Mouse (Mus musculus): Measurements from ENCODE around the gene Magoh. TPM values are rescaled to one million over a fixed set of nuclear protein-coding genes. Genes with fewer than 3 reads are reported as not detected.

The Magoh gene
- total RNA-seq, 2 experiments from 2014 or later: 35.4 to 40.0 TPM

- no peak overlapping the region for H3K4me3 ChIP-seq
- no peak overlapping the region for H3K27ac ChIP-seq
- no peak for TF ChIP-seq CTCF (conservative IDR thresholded peaks at IDR 0.05)
- DNase-seq (ENCODE audit: low spot score in 2 of 2): no peak
Measured at GRCm38 (mm10) chr4:107849621-107850020, 29.9 kb upstream of the Magoh start.

- DNase-seq (ENCODE audit: low spot score in 2 of 2): no peak
- no peak for TF ChIP-seq CTCF (conservative IDR thresholded peaks at IDR 0.05)
- Histone ChIP-seq H3K4me3 (no peak overlapping the region), H3K27ac (no peak overlapping the region)
Measured at GRCm38 (mm10) chr4:107850091-107850490, 29.5 kb upstream of the Magoh start.

- no peak overlapping the region for H3K27ac ChIP-seq
- no peak for TF ChIP-seq CTCF (conservative IDR thresholded peaks at IDR 0.05)
- DNase-seq (ENCODE audit: low spot score in 2 of 2): no peak
- no peak overlapping the region for H3K4me3 ChIP-seq
Measured at GRCm38 (mm10) chr4:107853333-107853732, 26.2 kb upstream of the Magoh start.

- Histone ChIP-seq H3K27ac (no peak overlapping the region), H3K4me3 (no peak overlapping the region)
- DNase-seq (ENCODE audit: low spot score in 2 of 2): no peak
- no peak for TF ChIP-seq CTCF (conservative IDR thresholded peaks at IDR 0.05)
Measured at GRCm38 (mm10) chr4:107853836-107854235, 25.7 kb upstream of the Magoh start.

GRCm38 (mm10) chr4:107856958-107857686, 22.4 kb upstream of the Magoh start:
- peak; percentile 64 for TF ChIP-seq CTCF (conservative IDR thresholded peaks at IDR 0.05)
- no peak for DNase-seq (ENCODE audit: low spot score in 2 of 2)
- peak overlapping the region; percentile 63 for H3K27ac ChIP-seq

GRCm38 (mm10) chr4:107858995-107859394, 20.6 kb upstream of the Magoh start:
- peak in 1 of 2 experiments; percentile 54 for DNase-seq (ENCODE audit: low spot score in 2 of 2)
- no peak for TF ChIP-seq CTCF (conservative IDR thresholded peaks at IDR 0.05)
- Histone ChIP-seq H3K4me3 (no peak overlapping the region), H3K27ac (no peak overlapping the region)

More at GRCm38 (mm10) chr4:107856958-107857686, 22.4 kb upstream of the Magoh start:
- no peak overlapping the region for H3K4me3 ChIP-seq

GRCm38 (mm10) chr4:107864866-107865265, 14.7 kb upstream of the Magoh start:
- no peak for DNase-seq (ENCODE audit: low spot score in 2 of 2)
- no peak overlapping the region for H3K4me3 ChIP-seq

GRCm38 (mm10) chr4:107881631-107882030, 2.1 kb downstream of the Magoh start:
- no peak overlapping the region for H3K27ac ChIP-seq
- DNase-seq (ENCODE audit: low spot score in 2 of 2): no peak
- TF ChIP-seq CTCF (conservative IDR thresholded peaks at IDR 0.05): no peak
- no peak overlapping the region for H3K4me3 ChIP-seq

More at GRCm38 (mm10) chr4:107864866-107865265, 14.7 kb upstream of the Magoh start:
- H3K27ac ChIP-seq: no peak overlapping the region
- TF ChIP-seq CTCF (conservative IDR thresholded peaks at IDR 0.05): no peak

GRCm38 (mm10) chr4:107886371-107886770, 6.8 kb downstream of the Magoh start:
- DNase-seq (ENCODE audit: low spot score in 2 of 2): no peak
- Histone ChIP-seq H3K27ac (no peak overlapping the region), H3K4me3 (no peak overlapping the region)
- no peak for TF ChIP-seq CTCF (conservative IDR thresholded peaks at IDR 0.05)

- DNase-seq (ENCODE audit: low spot score in 2 of 2): no peak
- peak overlapping the region; percentile 88 for H3K27ac ChIP-seq
- peak overlapping the region; percentile 60 for H3K4me3 ChIP-seq
- no peak for TF ChIP-seq CTCF (conservative IDR thresholded peaks at IDR 0.05)
Measured at GRCm38 (mm10) chr4:107889385-107889730, 9.8 kb downstream of the Magoh start.

- DNase-seq (ENCODE audit: low spot score in 2 of 2): peak; percentile 90 to 96
- TF ChIP-seq CTCF (conservative IDR thresholded peaks at IDR 0.05): no peak
- H3K27ac ChIP-seq: peak within 1 kb of the TSS; percentile 88
- peak within 1 kb of the TSS; percentile 60 for H3K4me3 ChIP-seq
Measured at GRCm38 (mm10) chr4:107889731-107890432, 10.3 kb downstream of the Magoh start, which contains the start of gene 0610037L13Rik. Gene 0610037L13Rik, plus strand, starts transcription at chr4:107889813.

GRCm38 (mm10) chr4:107892663-107893062, 13.1 kb downstream of the Magoh start:
- no peak overlapping the region for H3K27ac ChIP-seq
- TF ChIP-seq CTCF (conservative IDR thresholded peaks at IDR 0.05): peak; percentile 82
- no peak overlapping the region for H3K4me3 ChIP-seq
- no peak for DNase-seq (ENCODE audit: low spot score in 2 of 2)

- Histone ChIP-seq H3K27ac (no peak overlapping the region), H3K4me3 (no peak overlapping the region)
- DNase-seq (ENCODE audit: low spot score in 2 of 2): peak; percentile 35 to 46
- no peak for TF ChIP-seq CTCF (conservative IDR thresholded peaks at IDR 0.05)
Measured at GRCm38 (mm10) chr4:107899211-107899927, 19.8 kb downstream of the Magoh start.
